Mouse (Mus musculus) cortical plate, adult 2 months (tissue): ENCODE results near the gene Slc17a5.

Experiments used
- CTCF ChIP-seq: fragments of 200-500 bp; IDR thresholded peaks from 2 replicates; pipeline ENCODE4 v1.5.1; 2011; ENCODE audit warnings: mild to moderate bottlenecking, control low read depth, low read length; ENCODE audit not compliant: insufficient read depth; ENCODE audit errors: extremely low read depth
- POLR2A ChIP-seq: fragments of 200-500 bp; IDR thresholded peaks from 2 replicates; pipeline ENCODE4 v1.6.1; 2011; ENCODE audit warnings: mild to moderate bottlenecking, low read length, control low read depth; ENCODE audit not compliant: insufficient read depth; ENCODE audit errors: extremely low read depth

GRCm38 (mm10) chr9:78504133-78504532, 83.7 kb downstream of the Slc17a5 start:
- TF ChIP-seq CTCF: no peak
- TF ChIP-seq POLR2A: no peak
